Mouse (Mus musculus): Measurements from ENCODE around the gene Dapk2.

- TF ChIP-seq CTCF (IDR thresholded peaks at IDR 0.05) (no peak), POLR2A (IDR thresholded peaks at IDR 0.05; ENCODE audit: insufficient read depth, low read depth, low read length) (peak; percentile 23; the same call in 1 of the 2 replicates)
Measured at GRCm38 (mm10) chr9:66245707-66246106, 87.7 kb downstream of the Dapk2 start.
